Mouse (Mus musculus) midbrain, embryonic 14.5 days (tissue): ENCODE results near the gene Dtx3. TPM values are rescaled to one million over a fixed set of nuclear protein-coding genes. Genes with fewer than 3 reads are reported as not detected.

Experiments used
- ATAC-seq: fragments of 200-750 bp; cut with Nextera tagmentation; 2 replicates; pipeline ENCODE4 v1.8.0; 2017; ENCODE audit warnings: moderate number of reproducible peaks, moderate library complexity; ENCODE audit not compliant: low FRiP score, low TSS enrichment
- DNase-seq: peaks from one replicate; pipeline ENCODE4 v3.0.0-alpha.2; 2015
- H3K27ac ChIP-seq: fragments of 300-500 bp; sonication (generic); replicated peaks from 2 replicates; pipeline ENCODE4 v1.5.1; 2014; ENCODE audit warnings: mild to moderate bottlenecking, low read depth, low read length, moderate library complexity
- H3K27me3 ChIP-seq: fragments of 300-500 bp; sonication (generic); 2 replicates; pipeline ENCODE4 v1.6.1; 2014; ENCODE audit warnings: low read length, control low read depth, mixed read lengths; ENCODE audit not compliant: control insufficient read depth, insufficient read depth
- H3K36me3 ChIP-seq: fragments of 300-500 bp; sonication (generic); 2 replicates; pipeline ENCODE4 v1.6.1; 2014; ENCODE audit warnings: low read length, control low read depth; ENCODE audit not compliant: control insufficient read depth, insufficient read depth
- H3K4me1 ChIP-seq: fragments of 300-500 bp; sonication (generic); 2 replicates; pipeline ENCODE4 v1.6.1; 2014; ENCODE audit warnings: mild to moderate bottlenecking, antibody characterized with exemption, low read length, control low read depth; ENCODE audit not compliant: control insufficient read depth, insufficient read depth
- H3K4me2 ChIP-seq: fragments of 300-500 bp; sonication (generic); 2 replicates; pipeline ENCODE4 v1.6.1; 2014; ENCODE audit warnings: mild to moderate bottlenecking, low read length, moderate library complexity
- H3K4me3 ChIP-seq: fragments of 300-500 bp; sonication (generic); replicated peaks from 2 replicates; pipeline ENCODE4 v1.5.1; 2014; ENCODE audit warnings: low read depth, low read length
- H3K9ac ChIP-seq: fragments of 300-500 bp; sonication (generic); replicated peaks from 2 replicates; pipeline ENCODE4 v1.6.1; 2014; ENCODE audit warnings: mild to moderate bottlenecking, low read length, moderate library complexity
- H3K9me3 ChIP-seq: fragments of 300-500 bp; sonication (generic); 2 replicates; pipeline ENCODE4 v1.6.1; 2016; ENCODE audit warnings: low read length, control low read depth, mixed read lengths; ENCODE audit not compliant: control insufficient read depth
- WGBS: fragments of 180-500 bp; shearing (Covaris S2); extraction: QIAGEN DNeasy Blood & Tissue Kit; methylation state at CpG from one replicate; pipeline ENCODE4 v1.1.7; 2014; 5-methylcytosine and 5-hydroxymethylcytosine counted together
- polyA plus RNA-seq: library from polyadenylated mRNA; unstranded; fragments of >200 nt; fragmentation: Nextera tagmentation; extraction: Ambion mirVana; gene quantifications from 2 replicates; pipeline ENCODE4 v1.2.1, GENCODE M21; 2014

Gene Dtx3
- polyA plus RNA-seq, 1 experiment from 2014 or later: 244 TPM

DNA sequence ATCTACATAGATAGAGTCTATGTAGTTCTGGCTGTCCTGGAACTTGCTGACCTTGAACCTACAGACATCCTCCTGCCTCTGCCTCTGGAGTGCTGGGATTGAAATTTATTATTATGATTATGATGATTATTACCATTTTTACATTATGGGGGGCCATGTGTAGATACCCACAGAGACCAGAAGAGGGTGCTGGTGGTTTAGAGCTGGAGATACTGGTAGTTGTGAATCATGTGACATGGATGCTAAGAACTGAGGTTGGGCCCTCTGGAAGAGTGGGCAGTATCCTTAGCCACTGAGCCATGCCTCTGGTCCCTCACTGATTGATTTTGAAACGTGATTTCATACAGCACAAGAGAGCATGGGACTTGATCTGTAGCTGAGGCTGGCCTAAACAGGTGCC lies 9.1 kb downstream of the Dtx3 start:
- peaks cover 30% of the 10 kb centered on the region for H3K4me1 ChIP-seq
- H3K4me3 ChIP-seq: no peak overlapping the region
- H3K36me3 ChIP-seq: peaks cover 10% of the 10 kb centered on the region
- 93% methylated on average over 1 of the region's 1 CpGs for WGBS
- ATAC-seq: no peak
- H3K27me3 ChIP-seq: no peaks in the 10 kb centered on the region
- no peak overlapping the region for H3K4me2 ChIP-seq
- H3K9me3 ChIP-seq: no peaks in the 10 kb centered on the region
- no peak for DNase-seq
- no peak overlapping the region for H3K9ac ChIP-seq
- H3K27ac ChIP-seq: no peak overlapping the region

GRCm38 (mm10) chr10:127185506-127185905 lies 10.0 kb downstream of the Dtx3 start:
- no peaks in the 10 kb centered on the region for H3K9me3 ChIP-seq
- H3K36me3 ChIP-seq: peaks cover 2% of the 10 kb centered on the region
- DNase-seq: no peak
- ATAC-seq: no peak
- 90% methylated on average over 15 of the region's 15 CpGs for WGBS
- H3K4me2 ChIP-seq: no peak overlapping the region
- no peak overlapping the region for H3K27ac ChIP-seq
- peaks cover 30% of the 10 kb centered on the region for H3K4me1 ChIP-seq
- no peak overlapping the region for H3K9ac ChIP-seq
- no peak overlapping the region for H3K4me3 ChIP-seq
- 0 out of 2 replicates have a peak, but pooled peaks cover 3% of the 10 kb centered on the region for H3K27me3 ChIP-seq

DNA sequence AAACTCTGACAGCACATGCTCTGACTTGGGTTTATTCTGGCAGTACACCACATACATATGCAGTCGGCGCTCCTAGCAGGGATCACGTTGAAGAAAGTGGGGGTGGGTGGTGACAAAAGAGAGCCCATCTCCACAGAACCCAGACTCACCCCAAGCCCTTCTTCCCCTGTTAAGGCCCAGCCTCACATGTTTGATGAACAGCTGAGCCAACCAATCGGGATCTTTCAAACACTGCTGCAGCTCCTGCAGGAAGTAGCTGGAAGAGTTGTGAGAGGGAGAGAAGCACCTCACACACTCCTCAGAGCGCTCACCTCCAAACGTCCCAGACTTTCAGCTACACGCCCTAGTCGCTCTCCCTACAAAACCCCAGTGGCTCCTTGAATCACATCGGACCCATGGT lies 10.4 kb downstream of the Dtx3 start:
- ATAC-seq: no peak
- Histone ChIP-seq H3K4me3 (no peak overlapping the region), H3K27ac (no peak overlapping the region), H3K36me3 (no peaks in the 10 kb centered on the region), H3K4me1 (peaks cover 32% of the 10 kb centered on the region), H3K4me2 (no peak overlapping the region), H3K9me3 (no peaks in the 10 kb centered on the region), H3K27me3 (peaks cover 6% of the 10 kb centered on the region), H3K9ac (no peak overlapping the region)
- peak; percentile 50 for DNase-seq
- 76% methylated on average over 9 of the region's 9 CpGs for WGBS

DNA sequence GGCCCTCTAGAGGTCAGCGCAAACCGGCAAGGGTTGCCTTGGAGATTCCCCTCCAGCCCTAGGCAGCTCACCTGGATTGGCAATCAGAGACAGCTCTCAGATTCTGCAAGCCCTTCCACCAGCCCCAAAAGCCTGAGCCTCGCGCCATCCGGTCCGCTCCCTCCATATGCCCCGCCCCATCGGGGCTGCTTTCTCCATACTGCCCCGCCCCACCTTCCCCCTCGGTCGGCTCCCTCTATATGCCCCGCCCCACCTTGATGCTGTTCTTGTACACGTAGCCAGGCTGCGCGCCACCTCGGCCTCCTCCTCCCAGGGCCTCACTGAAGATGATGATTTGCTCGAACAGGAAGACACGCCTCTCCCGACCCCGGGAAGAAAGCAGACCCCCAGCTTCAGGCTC lies 11.8 kb downstream of the Dtx3 start:
- ATAC-seq (no peak), DNase-seq (peak; percentile 28)
- WGBS: 17% methylated on average over 20 of the region's 20 CpGs
- no peaks in the 10 kb centered on the region for H3K9me3 ChIP-seq
- peak overlapping the region; percentile 16 for H3K4me2 ChIP-seq
- 0 out of 2 replicates have a peak overlapping the region, but pooled peaks have one; percentile 24 for H3K9ac ChIP-seq
- no peaks in the 10 kb centered on the region for H3K36me3 ChIP-seq
- no peak overlapping the region for H3K27ac ChIP-seq
- peaks cover 19% of the 10 kb centered on the region for H3K4me1 ChIP-seq
- peaks cover 19% of the 10 kb centered on the region for H3K27me3 ChIP-seq
- H3K4me3 ChIP-seq: no peak overlapping the region

DNA sequence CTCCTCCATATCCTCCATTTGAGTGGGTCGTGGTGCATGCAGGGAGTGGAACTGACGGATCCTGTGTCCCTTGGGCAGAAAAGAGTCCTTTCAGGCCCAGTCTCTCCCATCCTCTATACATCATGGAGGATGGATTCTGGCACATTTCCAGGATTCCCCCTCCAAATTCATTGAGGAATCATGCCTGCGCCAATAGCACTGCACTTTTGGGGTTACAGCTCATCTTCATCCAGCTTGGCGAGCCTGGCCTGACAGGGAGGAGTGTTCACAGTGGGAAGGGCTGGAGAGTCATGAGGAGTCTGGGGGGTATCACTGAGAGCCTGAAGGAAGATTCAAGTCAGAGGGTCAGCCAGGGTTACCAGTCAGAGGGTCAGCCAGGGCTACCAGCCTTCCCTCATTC lies 12.9 kb downstream of the Dtx3 start:
- no peaks in the 10 kb centered on the region for H3K9me3 ChIP-seq
- 92% methylated on average over 4 of the region's 4 CpGs for WGBS
- no peak for ATAC-seq
- H3K36me3 ChIP-seq: no peaks in the 10 kb centered on the region
- no peak overlapping the region for H3K27ac ChIP-seq
- no peak overlapping the region for H3K9ac ChIP-seq
- peaks cover 30% of the 10 kb centered on the region for H3K27me3 ChIP-seq
- no peak for DNase-seq
- no peak overlapping the region for H3K4me2 ChIP-seq
- peaks cover 17% of the 10 kb centered on the region for H3K4me1 ChIP-seq
- H3K4me3 ChIP-seq: no peak overlapping the region

GRCm38 (mm10) chr10:127181566-127181965 lies 14.0 kb downstream of the Dtx3 start:
- no peak overlapping the region for H3K27ac ChIP-seq
- ATAC-seq (no peak), DNase-seq (no peak)
- peaks cover 41% of the 10 kb centered on the region for H3K27me3 ChIP-seq
- no peaks in the 10 kb centered on the region for H3K9me3 ChIP-seq
- peaks cover 13% of the 10 kb centered on the region for H3K4me1 ChIP-seq
- no peaks in the 10 kb centered on the region for H3K36me3 ChIP-seq
- H3K4me2 ChIP-seq: no peak overlapping the region
- no peak overlapping the region for H3K4me3 ChIP-seq
- 55% methylated on average over 6 of the region's 6 CpGs for WGBS
- H3K9ac ChIP-seq: no peak overlapping the region

GRCm38 (mm10) chr10:127180695-127181047 lies 14.9 kb downstream of the Dtx3 start:
- Histone ChIP-seq H3K27ac (no peak overlapping the region), H3K27me3 (peaks cover 50% of the 10 kb centered on the region), H3K4me2 (no peak overlapping the region; the same call in 1 of the 2 replicates), H3K4me3 (no peak overlapping the region), H3K9me3 (no peaks in the 10 kb centered on the region), H3K9ac (no peak overlapping the region), H3K4me1 (peaks cover 13% of the 10 kb centered on the region), H3K36me3 (no peaks in the 10 kb centered on the region)
- ATAC-seq (no peak), DNase-seq (no peak)
- 8% methylated on average over 3 of the region's 3 CpGs for WGBS

DNA sequence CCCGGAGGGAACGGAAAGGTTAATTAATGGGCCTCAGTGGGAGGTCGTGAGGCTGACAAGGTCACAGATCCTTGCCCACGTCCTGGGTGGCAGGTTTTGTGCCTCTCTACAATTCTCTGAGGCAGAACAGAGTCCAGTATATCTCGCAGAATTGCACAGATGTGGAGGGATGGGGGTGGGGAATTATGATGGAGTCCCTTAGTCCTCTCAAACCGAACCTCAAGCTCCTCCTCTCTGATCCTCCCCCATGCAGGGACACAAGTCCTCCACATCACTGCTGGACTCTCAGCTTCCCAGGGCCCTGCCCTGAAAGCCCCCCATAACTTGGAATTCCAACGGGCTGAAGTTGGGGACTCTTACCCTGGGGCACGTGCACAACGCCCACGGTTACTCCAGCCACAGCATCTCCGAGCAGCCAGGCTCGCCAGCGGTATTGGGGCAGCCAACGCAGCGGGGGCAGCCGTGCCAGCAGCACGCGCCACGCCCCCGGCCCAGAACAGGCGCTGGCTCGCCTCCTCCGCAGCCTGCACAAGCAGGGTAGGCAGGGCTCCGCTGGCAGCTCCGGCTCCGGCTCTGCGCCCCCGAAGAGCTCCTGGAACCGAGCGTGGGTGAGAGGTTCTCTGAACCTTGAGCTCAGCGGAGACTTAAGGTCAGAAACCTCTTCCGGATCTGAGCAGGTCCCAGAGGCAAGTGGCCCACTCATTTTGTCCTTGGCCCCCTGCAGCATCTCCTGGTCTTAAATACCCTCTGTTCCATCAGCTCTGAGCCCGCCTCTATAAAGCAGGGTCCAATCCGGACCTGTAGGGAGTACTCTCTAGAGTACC lies 15.4 kb downstream of the Dtx3 start, which contains the start of gene Slc26a10:
TSS of gene Slc26a10 (minus strand) at position 775 of the 824 bp plus-strand sequence.
- Histone ChIP-seq H3K9me3 (no peaks in the 10 kb centered on the region), H3K4me2 (peak within 1 kb of the TSS; percentile 38), H3K36me3 (no peaks in the 10 kb centered on the region), H3K27me3 (peaks cover 51% of the 10 kb centered on the region), H3K27ac (no peak within 1 kb of the TSS), H3K4me1 (peaks cover 13% of the 10 kb centered on the region), H3K9ac (peak within 1 kb of the TSS; percentile 24; the same call in 1 of the 2 replicates), H3K4me3 (no peak within 1 kb of the TSS)
- WGBS: 2% methylated on average over 34 of the region's 34 CpGs
- ATAC-seq: no peak
- peak; percentile 56 for DNase-seq
